Comparison of ENCODE assay signal across 18 mouse cellular contexts in the genomic region with DNA sequence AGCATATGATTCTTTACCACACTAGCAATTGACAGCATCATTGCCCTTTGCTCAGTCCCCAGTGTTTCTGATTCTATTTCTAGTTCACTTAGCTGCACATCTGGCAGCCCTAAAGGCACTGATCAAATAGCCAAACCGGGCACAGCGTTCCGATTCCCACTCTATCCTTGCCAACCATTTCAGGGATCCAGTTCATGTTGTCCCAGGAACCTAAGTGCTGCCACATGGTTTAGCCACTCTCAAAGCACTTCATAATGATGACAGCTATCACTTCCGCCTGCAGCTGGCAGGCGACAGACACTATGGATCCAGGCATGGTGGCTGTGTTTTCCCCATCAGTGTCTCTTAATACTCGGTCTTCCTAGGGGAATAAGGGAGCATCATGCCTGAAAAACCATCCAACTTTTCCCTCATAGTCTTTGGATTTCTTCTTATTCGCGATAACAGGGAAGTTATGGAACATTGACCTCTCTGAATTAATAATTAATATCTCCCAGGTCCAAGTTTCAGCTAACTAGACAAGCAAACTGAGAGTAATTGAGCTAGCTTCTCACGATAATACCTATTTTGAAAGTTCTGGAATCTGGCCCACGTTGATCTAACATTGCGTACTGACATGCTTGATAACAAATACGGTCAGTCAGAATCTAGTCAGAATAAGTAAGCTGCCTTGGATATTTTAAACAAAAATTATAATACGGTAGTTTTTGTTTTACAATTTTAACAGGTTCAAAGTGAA. TPM values are rescaled to one million over a fixed set of nuclear protein-coding genes. Genes with fewer than 3 reads are reported as not detected.
"Had no signal": no experiment of that assay in that cellular context is flagged by ENCODE, and none has a peak within 500 bp of the region (broad histone marks: within the 10 kb centered on the region; RNA-seq: fewer than 3 reads in every experiment).

No protein-coding gene starts in this region.

- ATAC-seq: liver, embryonic 12.5 days had no signal

- H3K9ac ChIP-seq: limb, embryonic 13.5 days; liver, embryonic 12.5 days; lung, embryonic 14.5 days; neural tube, embryonic 12.5 days; stomach, embryonic 15.5 days had no signal

- H3K36me3 ChIP-seq: limb, embryonic 13.5 days; liver, embryonic 12.5 days; midbrain, embryonic 10.5 days; neural tube, embryonic 12.5 days; stomach, embryonic 15.5 days had no signal

- H3K27me3 ChIP-seq: limb, embryonic 13.5 days; liver, embryonic 12.5 days; neural tube, embryonic 12.5 days; stomach, embryonic 15.5 days had no signal

- H3K4me1 ChIP-seq: limb, embryonic 13.5 days; liver, embryonic 12.5 days; midbrain, embryonic 10.5 days; neural tube, embryonic 12.5 days; stomach, embryonic 15.5 days had no signal

- H3K4me3 ChIP-seq: limb, embryonic 13.5 days; liver, embryonic 12.5 days; midbrain, embryonic 10.5 days; neural tube, embryonic 12.5 days; stomach, embryonic 15.5 days had no signal

- DNase-seq: kidney, postnatal 36 days; layer of hippocampus, adult 9-11 months; lung, embryonic 14.5 days; lung, postnatal 10 days; lung, postnatal 4 days; midbrain, embryonic 14.5 days; thymus, adult 2 months; thymus, postnatal 25 days had no signal

- H3K9me3 ChIP-seq: limb, embryonic 13.5 days; liver, embryonic 12.5 days; midbrain, embryonic 10.5 days; neural tube, embryonic 12.5 days; stomach, embryonic 15.5 days had no signal

- H3K4me2 ChIP-seq: limb, embryonic 13.5 days; liver, embryonic 12.5 days; lung, embryonic 14.5 days; neural tube, embryonic 12.5 days; stomach, embryonic 15.5 days had no signal

- H3K27ac ChIP-seq: limb, embryonic 13.5 days; liver, embryonic 12.5 days; midbrain, embryonic 10.5 days; neural tube, embryonic 12.5 days; stomach, embryonic 15.5 days had no signal

RNA-seq across cellular contexts. Expression of a gene that starts 51.6 kb away (rescaled TPM):
- total RNA-seq: layer of hippocampus, adult 18-20 months; megakaryocyte, adult 5-6 weeks; monocyte, adult 5-6 weeks; neutrophil, adult 5-6 weeks had no signal
- polyA plus RNA-seq: liver, embryonic 12.5 days; lung, embryonic 14.5 days; midbrain, embryonic 10.5 days; midbrain, embryonic 14.5 days; spleen, adult 2 months; stomach, embryonic 15.5 days had no signal
